Comparison of ENCODE assay signal across 27 mouse cellular contexts in genomic region chr19:4850281-4850680, GRCm38 (mm10). TPM values are rescaled to one million over a fixed set of nuclear protein-coding genes. Genes with fewer than 3 reads are reported as not detected.
A peak's percentile ranks its signal among the peaks of the same experiment; 100 is the strongest.
DNase-seq lines count a peak whose midpoint lies in the region; ATAC-seq and TF ChIP-seq lines count a peak whose summit lies in the region.
"Had no signal": no experiment of that assay in that cellular context is flagged by ENCODE, and none has a peak within 500 bp of the region (broad histone marks: within the 10 kb centered on the region; RNA-seq: fewer than 3 reads in every experiment).

No protein-coding gene starts in this region.

- H3K36me3 ChIP-seq in limb, embryonic 11.5 days (ENCODE audit: control insufficient read depth, insufficient read depth, low read length) = no peaks in the 10 kb centered on the region
- H3K36me3 ChIP-seq in limb, embryonic 10.5 days = no peaks in the 10 kb centered on the region
- peaks cover 0 to 10% of the 10 kb centered on the region in 2 experiments; a peak in 2 of 4 replicates for H3K36me3 ChIP-seq in MEL (ENCODE audit: control insufficient read depth in 1 of 2, insufficient read depth in 2 of 2, low read length in 2 of 2)
- H3K36me3 ChIP-seq: embryonic facial prominence, embryonic 10.5 days; embryonic facial prominence, embryonic 12.5 days; forebrain, embryonic 10.5 days; forebrain, embryonic 12.5 days; G1E had no signal

- WGBS in limb, embryonic 11.5 days = 58% methylated on average over 5 of the region's 5 CpGs
- 57% methylated on average over 5 of the region's 5 CpGs for WGBS in limb, embryonic 10.5 days

- H3K79me2 ChIP-seq in MEL (ENCODE audit: control insufficient read depth, insufficient read depth, low read length, poor library complexity) = no peaks in the 10 kb centered on the region

- H3K27me3 ChIP-seq in limb, embryonic 11.5 days (ENCODE audit: control insufficient read depth, insufficient read depth, low read length) = no peaks in the 10 kb centered on the region
- H3K27me3 ChIP-seq in limb, embryonic 10.5 days (ENCODE audit: low read depth, poor library complexity, severe bottlenecking) = no peaks in the 10 kb centered on the region
- H3K27me3 ChIP-seq in MEL (ENCODE audit: control insufficient read depth in 1 of 2, insufficient read depth in 2 of 2, low read length in 2 of 2) = peaks cover 2 to 3% of the 10 kb centered on the region in 2 experiments; a peak in 3 of 4 replicates
- H3K27me3 ChIP-seq: embryonic facial prominence, embryonic 12.5 days; forebrain, embryonic 12.5 days had no signal

- no peak for TF ChIP-seq CTCF in MEL (IDR thresholded peaks at IDR 0.05 in 2 of 3, conservative IDR thresholded peaks at IDR 0.05 in 1 of 3; ENCODE audit: control insufficient read depth in 1 of 3, insufficient read depth in 1 of 3, low read depth in 2 of 3, low read length in 3 of 3, poor library complexity in 1 of 3, severe bottlenecking in 1 of 3)

- TF ChIP-seq RAD21 in MEL (IDR thresholded peaks at IDR 0.05; ENCODE audit: low read depth, low read length) = no peak

- no peak for TF ChIP-seq POLR2A in MEL (IDR thresholded peaks at IDR 0.05; ENCODE audit: control insufficient read depth in 1 of 2, insufficient read depth in 1 of 2, low read depth in 1 of 2, low read length in 2 of 2, poor library complexity in 1 of 2)

- H3K27ac ChIP-seq in limb, embryonic 11.5 days (replicated peaks; ENCODE audit: low read depth, low read length) = no peak overlapping the region
- no peak overlapping the region for H3K27ac ChIP-seq in limb, embryonic 10.5 days
- H3K27ac ChIP-seq in MEL (ENCODE audit: control insufficient read depth, low read depth, low read length) = no peak overlapping the region
- H3K27ac ChIP-seq: embryonic facial prominence, embryonic 10.5 days; embryonic facial prominence, embryonic 12.5 days; forebrain, embryonic 10.5 days; forebrain, embryonic 12.5 days had no signal

- ATAC-seq in limb, embryonic 11.5 days (ENCODE audit: insufficient number of reproducible peaks, low FRiP score, low TSS enrichment, low read depth) = no peak
- ATAC-seq: CD4-positive, CD25-positive, alpha-beta regulatory T cell, adult 4 months; forebrain, embryonic 14.5 days; forebrain, embryonic 16.5 days had no signal

- no peaks in the 10 kb centered on the region for H3K9me3 ChIP-seq in limb, embryonic 11.5 days (ENCODE audit: control insufficient read depth, low read length)
- no peaks in the 10 kb centered on the region for H3K9me3 ChIP-seq in limb, embryonic 10.5 days (replicated peaks)
- no peaks in the 10 kb centered on the region for H3K9me3 ChIP-seq in MEL (replicated peaks; ENCODE audit: insufficient read depth, low read length)
- H3K9me3 ChIP-seq: embryonic facial prominence, embryonic 10.5 days; embryonic facial prominence, embryonic 12.5 days; forebrain, embryonic 10.5 days; forebrain, embryonic 12.5 days; G1E had no signal

- DNase-seq in limb, embryonic 11.5 days (ENCODE audit: low spot score) = no peak
- DNase-seq in limb, embryonic 10.5 days (ENCODE audit: low spot score) = no peak
- DNase-seq in ES-CJ7 (ENCODE audit: low read depth, low spot score) (peak; percentile 75), MEL (ENCODE audit: low read depth, low spot score) (no peak), ZHBTc4 (ENCODE audit: low read depth, low spot score) (peak; percentile 69)
- no peak for DNase-seq in frontal cortex, adult 2 months (ENCODE audit: extremely low spot score in 1 of 2, low spot score in 1 of 2)
- DNase-seq in cerebellum, adult 11-12 months = no peak
- DNase-seq in urinary bladder, adult 18-20 months (ENCODE audit: low spot score in 2 of 2) = no peak
- DNase-seq: adrenal gland, adult 2 months; adrenal gland, postnatal 10 days; adrenal gland, postnatal 25 days; B cell, adult 2 months; cerebellum, adult 11 months; cerebellum, adult 2 months; cerebellum, adult 9-10 months; cerebellum, postnatal 10 days; cerebellum, postnatal 25 days had no signal

- no peak for TF ChIP-seq EP300 in MEL (IDR thresholded peaks at IDR 0.05; ENCODE audit: low read depth in 1 of 2, low read length in 2 of 2)

- H3K4me3 ChIP-seq in limb, embryonic 11.5 days (ENCODE audit: low read depth, low read length) = no peak overlapping the region
- H3K4me3 ChIP-seq in limb, embryonic 10.5 days = no peak overlapping the region
- H3K4me3 ChIP-seq in MEL (ENCODE audit: control insufficient read depth in 1 of 2, insufficient read depth in 1 of 2, low read depth in 2 of 2, low read length in 2 of 2) = no peak overlapping the region
- H3K4me3 ChIP-seq: embryonic facial prominence, embryonic 10.5 days; embryonic facial prominence, embryonic 12.5 days; erythroblast, embryonic 14.5 days; forebrain, embryonic 10.5 days; forebrain, embryonic 12.5 days had no signal

- H3K4me1 ChIP-seq in limb, embryonic 11.5 days (ENCODE audit: control insufficient read depth, insufficient read depth, low read length) = no peaks in the 10 kb centered on the region; the same call in 1 of the 2 replicates
- H3K4me1 ChIP-seq in limb, embryonic 10.5 days = peaks cover 10% of the 10 kb centered on the region
- peaks cover 6 to 9% of the 10 kb centered on the region in 2 experiments; a peak in 3 of 4 replicates for H3K4me1 ChIP-seq in MEL (ENCODE audit: control insufficient read depth in 1 of 2, insufficient read depth in 2 of 2, low read length in 2 of 2)

- no peak overlapping the region for H3K9ac ChIP-seq in limb, embryonic 11.5 days (ENCODE audit: low read length)
- no peak overlapping the region for H3K9ac ChIP-seq in MEL (ENCODE audit: control insufficient read depth, low read depth, low read length, poor library complexity, severe bottlenecking)
- H3K9ac ChIP-seq: embryonic facial prominence, embryonic 12.5 days; forebrain, embryonic 12.5 days had no signal

- H3K4me2 ChIP-seq in limb, embryonic 11.5 days (ENCODE audit: low read depth, severe bottlenecking) = 0 out of 2 replicates have a peak overlapping the region, but pooled peaks have one; percentile 12
- H3K4me2 ChIP-seq: embryonic facial prominence, embryonic 12.5 days; forebrain, embryonic 12.5 days had no signal

TF ChIP-seq in MEL, 35 proteins besides CTCF, POLR2A, EP300 and RAD21:
- TF ChIP-seq HCFC1 (IDR thresholded peaks at IDR 0.05; ENCODE audit: low read depth, low read length) = no peak
- 0 out of 2 replicates have a peak, but pooled peaks have one; percentile 15 for TF ChIP-seq ZNF384 (IDR thresholded peaks at IDR 0.05; ENCODE audit: low read depth, low read length)
TF ChIP-seq in MEL: peak in this region for 1.

RNA-seq across cellular contexts. Expression of gene Ctsf, which starts 4.6 kb away (rescaled TPM):
- polyA plus RNA-seq in limb, embryonic 11.5 days (2014; fragmentation: Nextera tagmentation; extraction: Ambion mirVana) = 17.7 and 20.2 TPM in 2 replicates
- polyA plus RNA-seq in limb, embryonic 10.5 days (2016; fragmentation: Nextera tagmentation; extraction: Ambion mirVana) = 13.3 and 18.5 TPM in 2 replicates
- total RNA-seq in MEL (2012; rRNA removed) = not detected in 2 replicates
- polyA plus RNA-seq in MEL (2012; ENCODE audit: insufficient read depth in 1 of 2, insufficient read length in 2 of 2, low read depth in 1 of 2, low replicate concordance in 2 of 2, missing spikeins in 1 of 2) = not detected
- polyA plus RNA-seq in frontal cortex, adult 2 months (2012; rRNA removed) = 138 and 145 TPM in 2 replicates
- total RNA-seq: CH12.LX had no signal

RNA-seq across cellular contexts. Expression of gene Ccdc87, which starts 11.1 kb away (rescaled TPM):
- polyA plus RNA-seq in limb, embryonic 11.5 days (2014; fragmentation: Nextera tagmentation; extraction: Ambion mirVana) = not detected in 2 replicates
- polyA plus RNA-seq in limb, embryonic 10.5 days (2016; fragmentation: Nextera tagmentation; extraction: Ambion mirVana) = not detected in 2 replicates
- total RNA-seq in MEL (2012; rRNA removed) = 0.04 TPM in 1 of 2 replicates, not detected in the other
- under 1 TPM in 1 of 2 experiments, not detected in 1; 0.06 TPM for polyA plus RNA-seq in MEL (2012; ENCODE audit: insufficient read depth in 1 of 2, insufficient read length in 2 of 2, low read depth in 1 of 2, low replicate concordance in 2 of 2, missing spikeins in 1 of 2)
- 1.6 and 1.9 TPM in 2 replicates for polyA plus RNA-seq in frontal cortex, adult 2 months (2012; rRNA removed)
- total RNA-seq: CH12.LX had no signal
- polyA plus RNA-seq: CD4-positive, CD25-positive, alpha-beta regulatory T cell, adult 4 months; forebrain, embryonic 10.5 days; G1E had no signal

RNA-seq across cellular contexts. Expression of gene Ccs, which starts 11.1 kb away (rescaled TPM):
- 46.8 and 48.0 TPM in 2 replicates for polyA plus RNA-seq in limb, embryonic 11.5 days (2014; fragmentation: Nextera tagmentation; extraction: Ambion mirVana)
- 48.9 and 55.3 TPM in 2 replicates for polyA plus RNA-seq in limb, embryonic 10.5 days (2016; fragmentation: Nextera tagmentation; extraction: Ambion mirVana)
- total RNA-seq in MEL (2012; rRNA removed) = 43.3 and 48.3 TPM in 2 replicates
- 10 to 100 TPM in 1 of 2 experiments, not detected in 1; 56.6 TPM for polyA plus RNA-seq in MEL (2012; ENCODE audit: insufficient read depth in 1 of 2, insufficient read length in 2 of 2, low read depth in 1 of 2, low replicate concordance in 2 of 2, missing spikeins in 1 of 2)
- polyA plus RNA-seq in frontal cortex, adult 2 months (2012; rRNA removed) = 52.4 and 58.4 TPM in 2 replicates

RNA-seq across cellular contexts. Expression of gene Actn3, which starts 27.4 kb away (rescaled TPM):
- polyA plus RNA-seq in limb, embryonic 11.5 days (2014; fragmentation: Nextera tagmentation; extraction: Ambion mirVana) = 5.1 and 5.2 TPM in 2 replicates
- 1.6 and 2.7 TPM in 2 replicates for polyA plus RNA-seq in limb, embryonic 10.5 days (2016; fragmentation: Nextera tagmentation; extraction: Ambion mirVana)
- 1.0 and 1.3 TPM in 2 replicates for total RNA-seq in MEL (2012; rRNA removed)
- polyA plus RNA-seq in MEL (2012; ENCODE audit: insufficient read depth in 1 of 2, insufficient read length in 2 of 2, low read depth in 1 of 2, low replicate concordance in 2 of 2, missing spikeins in 1 of 2) = under 1 TPM in 1 of 2 experiments, not detected in 1; 0.65 TPM
- 0.76 and 1.2 TPM in 2 replicates for polyA plus RNA-seq in frontal cortex, adult 2 months (2012; rRNA removed)
- polyA plus RNA-seq: CD4-positive, CD25-positive, alpha-beta regulatory T cell, adult 4 months had no signal

RNA-seq across cellular contexts. Expression of gene Zdhhc24, which starts 28.2 kb away (rescaled TPM):
- 6.4 and 6.5 TPM in 2 replicates for polyA plus RNA-seq in limb, embryonic 11.5 days (2014; fragmentation: Nextera tagmentation; extraction: Ambion mirVana)
- polyA plus RNA-seq in limb, embryonic 10.5 days (2016; fragmentation: Nextera tagmentation; extraction: Ambion mirVana) = 7.0 and 8.5 TPM in 2 replicates
- total RNA-seq in MEL (2012; rRNA removed) = 12.9 and 15.8 TPM in 2 replicates
- polyA plus RNA-seq in MEL (2012; ENCODE audit: insufficient read depth in 1 of 2, insufficient read length in 2 of 2, low read depth in 1 of 2, low replicate concordance in 2 of 2, missing spikeins in 1 of 2) = 10 to 100 TPM in 1 of 2 experiments, not detected in 1; 21.1 TPM
- 40.9 and 41.3 TPM in 2 replicates for polyA plus RNA-seq in frontal cortex, adult 2 months (2012; rRNA removed)

Comparison
In these comparisons a context has a peak if more than half of its experiments do, and no peak if none do; other contexts are left out.
1. DNase-seq: peak in ES-CJ7 (single experiment) and ZHBTc4 (single experiment); none in limb, embryonic 11.5 days (single experiment), limb, embryonic 10.5 days (single experiment), MEL (single experiment), frontal cortex, adult 2 months (0 of 2), cerebellum, adult 11-12 months (single experiment) and urinary bladder, adult 18-20 months (0 of 2).
2. RNA of gene Ctsf, which starts 4.6 kb away (polyA plus RNA-seq): 138 to 145 TPM in frontal cortex, adult 2 months, 17.7 to 20.2 TPM in limb, embryonic 11.5 days and 13.3 to 18.5 TPM in limb, embryonic 10.5 days; not detected in MEL; every median in the first group is over 10 times any median in the second.